Mouse (Mus musculus) kidney, embryonic 14.5 days (tissue): ENCODE results near the gene Dgkd. TPM values are rescaled to one million over a fixed set of nuclear protein-coding genes. Genes with fewer than 3 reads are reported as not detected.

Experiments used
- ATAC-seq: fragments of 200-750 bp; cut with Nextera tagmentation; 2 replicates; pipeline ENCODE4 v1.8.0; 2017; ENCODE audit warnings: moderate number of reproducible peaks, mild to moderate bottlenecking, moderate TSS enrichment, moderate library complexity; ENCODE audit not compliant: low FRiP score, low TSS enrichment
- H3K27ac ChIP-seq: fragments of 300-500 bp; sonication (generic); 2 replicates; pipeline ENCODE4 v1.5.1; 2014; ENCODE audit warnings: low read depth, mild to moderate bottlenecking, low read length, moderate library complexity, mixed read lengths
- H3K27me3 ChIP-seq: fragments of 300-500 bp; sonication (generic); 2 replicates; pipeline ENCODE4 v1.6.1; 2014; ENCODE audit warnings: mild to moderate bottlenecking, low read length; ENCODE audit not compliant: control insufficient read depth, insufficient read depth
- H3K36me3 ChIP-seq: fragments of 300-500 bp; sonication (generic); 2 replicates; pipeline ENCODE4 v1.6.1; 2014; ENCODE audit warnings: low read length, mixed read lengths; ENCODE audit not compliant: control insufficient read depth, insufficient read depth
- H3K4me1 ChIP-seq: fragments of 300-500 bp; sonication (generic); 2 replicates; pipeline ENCODE4 v1.6.1; 2014; ENCODE audit warnings: low read length, mixed read lengths; ENCODE audit not compliant: control insufficient read depth, insufficient read depth
- H3K4me2 ChIP-seq: fragments of 300-500 bp; sonication (generic); replicated peaks from 2 replicates; pipeline ENCODE4 v1.6.1; 2014; ENCODE audit warnings: low read depth, mild to moderate bottlenecking, low read length
- H3K4me3 ChIP-seq: fragments of 300-500 bp; sonication (generic); 2 replicates; pipeline ENCODE4 v1.5.1; 2014; ENCODE audit warnings: mild to moderate bottlenecking, low read length
- H3K9ac ChIP-seq: fragments of 300-500 bp; sonication (generic); 2 replicates; pipeline ENCODE4 v1.6.1; 2014; ENCODE audit warnings: low read depth, mild to moderate bottlenecking, low read length, moderate library complexity
- H3K9me3 ChIP-seq: fragments of 300-500 bp; sonication (generic); 2 replicates; pipeline ENCODE4 v1.6.1; 2016; ENCODE audit warnings: low read length; ENCODE audit not compliant: control insufficient read depth
- WGBS: fragments of 180-500 bp; shearing (Covaris S2); extraction: QIAGEN DNeasy Blood & Tissue Kit; methylation state at CpG from one replicate; pipeline ENCODE4 v1.1.7; 2014; 5-methylcytosine and 5-hydroxymethylcytosine counted together
- polyA plus RNA-seq: library from polyadenylated mRNA; unstranded; fragments of >200 nt; fragmentation: Nextera tagmentation; extraction: Ambion mirVana; gene quantifications from 2 replicates; pipeline ENCODE4 v1.2.1, GENCODE M21; 2014

Dgkd gene
- 18.1 and 32.6 TPM in 2 replicates for polyA plus RNA-seq

DNA sequence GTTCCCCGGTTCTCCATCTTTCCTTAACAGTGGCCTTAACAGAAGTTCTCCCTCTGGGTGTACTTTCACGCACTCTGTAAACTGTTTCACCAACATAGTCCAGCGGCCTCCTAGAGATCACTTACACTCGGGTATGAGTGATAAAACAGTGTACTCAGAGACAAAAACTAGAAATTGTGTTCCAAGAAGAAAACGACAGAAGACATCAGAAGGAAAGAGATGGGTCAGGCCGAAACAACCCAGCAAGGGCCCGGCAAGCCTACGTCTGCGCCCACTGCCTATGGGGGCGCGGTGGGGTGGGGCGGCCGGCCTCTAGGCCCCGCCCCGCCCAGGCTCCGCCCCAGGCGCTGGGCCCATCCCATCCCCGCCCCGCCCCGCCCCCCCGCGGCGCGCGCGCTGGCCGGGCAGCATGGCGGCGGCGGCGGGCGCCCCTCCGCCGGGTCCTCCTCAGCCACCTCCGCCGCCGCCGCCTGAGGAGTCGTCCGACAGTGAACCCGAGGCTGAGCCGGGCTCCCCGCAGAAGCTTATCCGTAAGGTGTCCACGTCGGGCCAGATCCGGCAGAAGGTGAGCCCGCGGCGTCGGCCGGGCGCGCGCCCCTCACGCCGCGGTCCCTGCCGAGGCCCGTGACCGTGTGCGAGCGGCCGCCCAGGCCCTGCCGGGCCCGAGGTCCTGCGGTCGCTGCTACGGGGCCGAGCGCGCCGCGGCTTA, at the start of gene Dgkd:
Gene Dgkd, plus strand, starts transcription at position 396 of the 709 bp plus-strand sequence.
- under 1% methylated on average over 51 of the region's 74 CpGs for WGBS

GRCm38 (mm10) chr1:87803576-87803975, 49.5 kb upstream of the Dgkd start, which contains the start of gene Sag:
Gene Sag (plus strand): TSS chr1:87803680.
- no peaks in the 10 kb centered on the region for H3K27me3 ChIP-seq
- no peaks in the 10 kb centered on the region for H3K9me3 ChIP-seq
- ATAC-seq = no peak
- no peaks in the 10 kb centered on the region for H3K36me3 ChIP-seq
- no peaks in the 10 kb centered on the region for H3K4me1 ChIP-seq
- no peak within 1 kb of the TSS for H3K27ac ChIP-seq
- H3K9ac ChIP-seq = no peak within 1 kb of the TSS
- WGBS = 57% methylated on average over 6 of the region's 6 CpGs
- H3K4me3 ChIP-seq = no peak within 1 kb of the TSS
- no peak within 1 kb of the TSS for H3K4me2 ChIP-seq

More for the DNA sequence above, at the start of gene Dgkd:
- Histone ChIP-seq H3K27ac (peak within 1 kb of the TSS; percentile 56; the same call in 1 of the 2 replicates), H3K27me3 (no peaks in the 10 kb centered on the region), H3K4me1 (peaks cover 23% of the 10 kb centered on the region), H3K9ac (peak within 1 kb of the TSS; percentile 95), H3K4me3 (peak within 1 kb of the TSS; percentile 93), H3K4me2 (peak within 1 kb of the TSS; percentile 91), H3K9me3 (no peaks in the 10 kb centered on the region), H3K36me3 (no peaks in the 10 kb centered on the region)
- ATAC-seq = peak; percentile 97

DNA sequence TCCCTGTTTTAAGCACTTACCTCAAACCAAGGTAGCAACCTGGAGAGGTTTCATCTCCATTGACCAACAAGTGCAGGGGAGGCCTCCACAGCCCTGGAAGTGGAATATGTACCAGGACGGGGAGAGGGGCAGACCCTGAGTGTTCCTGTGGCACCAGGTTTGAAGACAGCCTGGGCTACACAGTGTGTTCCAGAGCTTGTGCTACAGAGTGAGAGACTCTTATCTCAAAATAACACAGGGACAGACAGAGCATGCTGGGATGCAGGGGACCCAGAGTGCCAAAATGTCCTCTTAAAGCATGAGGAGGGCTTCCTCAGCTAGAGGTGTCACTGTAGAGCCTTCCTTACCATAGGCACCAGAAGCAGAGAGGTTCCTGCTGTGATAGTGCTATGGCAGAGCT, 45.3 kb upstream of the Dgkd start:
- no peak for ATAC-seq
- H3K4me1 ChIP-seq = no peaks in the 10 kb centered on the region
- H3K27me3 ChIP-seq = no peaks in the 10 kb centered on the region
- no peak overlapping the region for H3K4me3 ChIP-seq
- no peak overlapping the region for H3K9ac ChIP-seq
- no peak overlapping the region for H3K27ac ChIP-seq
- no peaks in the 10 kb centered on the region for H3K9me3 ChIP-seq
- H3K36me3 ChIP-seq = no peaks in the 10 kb centered on the region
- H3K4me2 ChIP-seq = no peak overlapping the region
- 92% methylated on average over 1 of the region's 1 CpGs for WGBS

DNA sequence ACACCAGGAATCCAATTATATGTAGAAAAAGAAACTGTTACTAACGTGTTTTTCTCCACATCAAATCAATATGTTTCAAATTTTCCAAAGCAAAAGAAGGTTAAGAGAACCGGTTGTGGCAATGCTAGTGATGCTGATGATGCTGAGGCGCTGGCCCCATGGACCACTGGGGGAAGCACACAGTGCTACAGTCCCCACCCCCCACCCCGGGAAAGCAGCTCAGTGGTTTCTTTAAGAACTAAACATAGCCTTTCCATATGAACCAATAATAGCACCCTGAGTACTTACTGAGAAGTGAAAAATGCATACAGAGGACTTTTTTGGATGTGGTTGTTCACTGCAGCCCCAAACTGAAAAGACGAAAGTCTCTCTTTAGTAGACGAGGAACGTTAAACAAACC, 41.7 kb upstream of the Dgkd start:
- H3K4me2 ChIP-seq = no peak overlapping the region

GRCm38 (mm10) chr1:87812061-87812460, 41.0 kb upstream of the Dgkd start:
- Histone ChIP-seq H3K9ac (no peak overlapping the region), H3K27ac (no peak overlapping the region), H3K4me2 (no peak overlapping the region), H3K4me3 (no peak overlapping the region), H3K9me3 (no peaks in the 10 kb centered on the region), H3K27me3 (no peaks in the 10 kb centered on the region), H3K36me3 (no peaks in the 10 kb centered on the region), H3K4me1 (no peaks in the 10 kb centered on the region)
- WGBS = 63% methylated on average over 10 of the region's 10 CpGs
- no peak for ATAC-seq

More for the DNA sequence above, 41.7 kb upstream of the Dgkd start:
- H3K4me3 ChIP-seq = no peak overlapping the region
- ATAC-seq = no peak
- WGBS = 88% methylated on average over 7 of the region's 7 CpGs
- no peak overlapping the region for H3K9ac ChIP-seq
- H3K27me3 ChIP-seq = no peaks in the 10 kb centered on the region
- H3K36me3 ChIP-seq = no peaks in the 10 kb centered on the region
- H3K4me1 ChIP-seq = no peaks in the 10 kb centered on the region
- H3K9me3 ChIP-seq = no peaks in the 10 kb centered on the region
- no peak overlapping the region for H3K27ac ChIP-seq

- WGBS = 83% methylated on average over 6 of the region's 6 CpGs
- H3K9me3 ChIP-seq = no peaks in the 10 kb centered on the region
- ATAC-seq = no peak
- H3K36me3 ChIP-seq = no peaks in the 10 kb centered on the region
- no peaks in the 10 kb centered on the region for H3K4me1 ChIP-seq
- H3K4me3 ChIP-seq = no peak overlapping the region
- no peak overlapping the region for H3K27ac ChIP-seq
- no peaks in the 10 kb centered on the region for H3K27me3 ChIP-seq
- no peak overlapping the region for H3K9ac ChIP-seq
- H3K4me2 ChIP-seq = no peak overlapping the region
Observed at GRCm38 (mm10) chr1:87813155-87813554, 39.9 kb upstream of the Dgkd start.

GRCm38 (mm10) chr1:87813681-87814080, 39.4 kb upstream of the Dgkd start:
- Histone ChIP-seq H3K27ac (no peak overlapping the region), H3K4me1 (no peaks in the 10 kb centered on the region), H3K9me3 (no peaks in the 10 kb centered on the region), H3K27me3 (no peaks in the 10 kb centered on the region), H3K4me2 (no peak overlapping the region), H3K4me3 (no peak overlapping the region), H3K36me3 (no peaks in the 10 kb centered on the region), H3K9ac (no peak overlapping the region)
- ATAC-seq = no peak
- 79% methylated on average over 7 of the region's 7 CpGs for WGBS

DNA sequence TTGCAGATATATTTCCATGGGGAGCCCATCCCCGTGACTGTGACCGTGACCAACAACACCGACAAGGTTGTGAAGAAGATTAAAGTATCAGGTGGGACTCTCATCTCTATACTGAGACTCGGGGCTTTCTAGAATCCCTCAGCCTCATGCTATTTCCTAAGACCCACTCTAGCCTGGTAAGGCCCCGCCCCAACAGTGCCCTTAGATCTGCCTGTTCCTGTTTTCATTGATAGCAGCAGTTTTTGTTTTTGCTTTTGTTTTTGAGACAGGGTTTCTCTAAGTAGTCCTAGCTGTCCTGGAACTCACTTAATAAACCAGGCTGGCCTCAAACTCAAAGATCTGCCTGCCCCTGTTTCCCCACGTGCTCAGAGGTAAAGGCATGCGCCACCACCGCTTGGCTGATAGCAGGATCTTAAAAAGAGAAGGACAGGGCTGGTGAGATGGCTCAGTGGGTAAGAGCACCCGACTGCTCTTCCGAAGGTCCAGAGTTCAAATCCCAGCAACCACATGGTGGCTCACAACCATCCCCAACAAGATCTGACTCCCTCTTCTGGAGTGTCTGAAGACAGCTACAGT, 28.6 kb upstream of the Dgkd start:
- H3K9ac ChIP-seq = no peak overlapping the region
- no peaks in the 10 kb centered on the region for H3K36me3 ChIP-seq
- H3K27ac ChIP-seq = no peak overlapping the region
- ATAC-seq = no peak
- no peak overlapping the region for H3K4me3 ChIP-seq
- no peak overlapping the region for H3K4me2 ChIP-seq
- H3K4me1 ChIP-seq = 0 out of 2 replicates have a peak, but pooled peaks cover 3% of the 10 kb centered on the region
- no peaks in the 10 kb centered on the region for H3K27me3 ChIP-seq
- H3K9me3 ChIP-seq = no peaks in the 10 kb centered on the region
- WGBS = 89% methylated on average over 10 of the region's 10 CpGs

GRCm38 (mm10) chr1:87825281-87825680, 27.8 kb upstream of the Dgkd start:
- H3K27ac ChIP-seq = no peak overlapping the region
- H3K4me2 ChIP-seq = no peak overlapping the region
- H3K9me3 ChIP-seq = no peaks in the 10 kb centered on the region
- no peak overlapping the region for H3K4me3 ChIP-seq
- no peak overlapping the region for H3K9ac ChIP-seq
- ATAC-seq = no peak
- H3K36me3 ChIP-seq = no peaks in the 10 kb centered on the region
- H3K4me1 ChIP-seq = 0 out of 2 replicates have a peak, but pooled peaks cover 3% of the 10 kb centered on the region
- WGBS = 87% methylated on average over 5 of the region's 5 CpGs
- H3K27me3 ChIP-seq = no peaks in the 10 kb centered on the region
